Mouse (Mus musculus): ENCODE measurements around the gene Cdk15. TPM values are rescaled to one million over a fixed set of nuclear protein-coding genes. Genes with fewer than 3 reads are reported as not detected.
A peak's percentile ranks its signal among the peaks of the same experiment; 100 is the strongest.

The Cdk15 gene
- total and polyA plus RNA-seq, 2 experiments from 2014 or later: 1.3 to 1.8 TPM

- Histone ChIP-seq H3K36me3 (ENCODE audit: insufficient read depth, low read length) (no peaks in the 10 kb centered on the region), H3K27ac (no peak overlapping the region), H3K9me3 (ENCODE audit: low read length) (no peaks in the 10 kb centered on the region), H3K27me3 (ENCODE audit: insufficient read depth, low read length) (no peaks in the 10 kb centered on the region), H3K4me2 (ENCODE audit: low read depth, low read length) (no peak overlapping the region), H3K4me1 (ENCODE audit: insufficient read depth, low read length) (peaks cover 20% of the 10 kb centered on the region), H3K4me3 (ENCODE audit: low read length) (no peak overlapping the region), H3K9ac (replicated peaks; ENCODE audit: low read length) (no peak overlapping the region)
- ATAC-seq: no peak
- WGBS: 90% methylated on average over 1 of the region's 1 CpGs
- TF ChIP-seq CTCF (IDR thresholded peaks at IDR 0.05; ENCODE audit: low read depth): no peak
- DNase-seq (ENCODE audit: low spot score): no peak
Observed at GRCm38 (mm10) chr1:59336256-59336655, 79.5 kb downstream of the Cdk15 start.

DNA sequence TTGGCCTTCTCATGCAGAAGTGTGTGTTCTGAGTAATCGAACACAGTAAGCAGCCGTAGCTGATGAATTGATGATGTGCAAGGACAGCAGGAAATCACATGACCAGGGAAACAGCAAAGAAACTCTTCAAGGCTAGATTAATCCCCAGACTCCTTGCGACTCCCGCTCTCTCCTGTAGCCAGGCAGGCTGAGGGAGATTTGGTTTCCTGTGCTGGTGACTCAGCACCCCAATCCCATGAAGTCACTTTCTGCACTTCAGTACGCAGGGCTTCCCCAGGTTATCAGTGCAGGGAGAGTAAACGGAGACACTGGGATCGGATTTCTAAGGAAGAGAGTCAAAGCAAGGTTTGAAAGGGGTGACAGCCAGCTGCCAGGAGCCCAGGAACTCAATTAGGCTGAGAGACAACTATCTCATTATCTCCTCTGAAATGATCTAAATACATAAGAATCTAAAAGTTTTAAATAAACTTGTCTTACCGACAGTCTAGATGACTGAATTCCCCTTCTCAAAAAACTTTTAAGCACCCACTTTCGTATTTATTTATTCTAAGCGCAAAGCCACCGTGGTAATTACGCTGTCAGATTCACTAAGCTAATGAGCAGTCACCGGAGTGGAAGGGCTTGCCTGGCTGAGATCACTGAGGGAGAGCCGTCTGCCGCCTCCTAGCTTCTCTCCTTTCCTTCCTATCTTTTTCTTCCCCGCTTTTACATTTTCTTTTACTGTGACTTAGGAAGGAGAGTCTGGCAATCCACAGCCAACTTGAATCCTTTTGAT, 84.3 kb downstream of the Cdk15 start:
- H3K4me3 ChIP-seq (ENCODE audit: low read length): peak overlapping the region; percentile 6; the same call in 1 of the 2 replicates
- DNase-seq (ENCODE audit: low spot score) (peak; percentile 76), ATAC-seq (peak; percentile 78)
- no peak for TF ChIP-seq CTCF (IDR thresholded peaks at IDR 0.05; ENCODE audit: low read depth)
- H3K9me3 ChIP-seq (ENCODE audit: low read length): no peaks in the 10 kb centered on the region
- peak overlapping the region; percentile 54; the same call in 1 of the 2 replicates for H3K27ac ChIP-seq
- no peaks in the 10 kb centered on the region for H3K27me3 ChIP-seq (ENCODE audit: insufficient read depth, low read length)
- 0 out of 2 replicates have a peak, but pooled peaks cover 6% of the 10 kb centered on the region for H3K4me1 ChIP-seq (ENCODE audit: insufficient read depth, low read length)
- H3K4me2 ChIP-seq (ENCODE audit: low read depth, low read length): peak overlapping the region; percentile 42
- no peaks in the 10 kb centered on the region for H3K36me3 ChIP-seq (ENCODE audit: insufficient read depth, low read length)
- 6% methylated on average over 16 of the region's 16 CpGs for WGBS
- H3K9ac ChIP-seq (replicated peaks; ENCODE audit: low read length): no peak overlapping the region

- Histone ChIP-seq H3K4me1 (ENCODE audit: insufficient read depth, low read length) (0 out of 2 replicates have a peak, but pooled peaks cover 6% of the 10 kb centered on the region), H3K36me3 (ENCODE audit: insufficient read depth, low read length) (no peaks in the 10 kb centered on the region), H3K4me2 (ENCODE audit: low read depth, low read length) (no peak overlapping the region), H3K9me3 (ENCODE audit: low read length) (no peaks in the 10 kb centered on the region), H3K27me3 (ENCODE audit: insufficient read depth, low read length) (no peaks in the 10 kb centered on the region), H3K4me3 (ENCODE audit: low read length) (no peak overlapping the region), H3K27ac (no peak overlapping the region), H3K9ac (replicated peaks; ENCODE audit: low read length) (no peak overlapping the region)
- TF ChIP-seq CTCF (IDR thresholded peaks at IDR 0.05; ENCODE audit: low read depth): no peak
- no peak for DNase-seq (ENCODE audit: low spot score)
- 33% methylated on average over 3 of the region's 3 CpGs for WGBS
- ATAC-seq: no peak
Observed at GRCm38 (mm10) chr1:59341697-59342096, 85.0 kb downstream of the Cdk15 start.

GRCm38 (mm10) chr1:59342146-59342545, 85.4 kb downstream of the Cdk15 start:
- no peak for TF ChIP-seq CTCF (IDR thresholded peaks at IDR 0.05; ENCODE audit: low read depth)
- whole genome bisulfite sequencing: 50% methylated on average over 6 of the region's 6 CpGs
- H3K27ac ChIP-seq: no peak overlapping the region
- no peak overlapping the region for H3K4me3 ChIP-seq (ENCODE audit: low read length)
- no peaks in the 10 kb centered on the region for H3K9me3 ChIP-seq (ENCODE audit: low read length)
- 0 out of 2 replicates have a peak, but pooled peaks cover 6% of the 10 kb centered on the region for H3K4me1 ChIP-seq (ENCODE audit: insufficient read depth, low read length)
- DNase-seq (ENCODE audit: low spot score) (no peak), ATAC-seq (no peak)
- no peaks in the 10 kb centered on the region for H3K36me3 ChIP-seq (ENCODE audit: insufficient read depth, low read length)
- H3K9ac ChIP-seq (replicated peaks; ENCODE audit: low read length): no peak overlapping the region
- H3K27me3 ChIP-seq (ENCODE audit: insufficient read depth, low read length): no peaks in the 10 kb centered on the region
- H3K4me2 ChIP-seq (ENCODE audit: low read depth, low read length): no peak overlapping the region

- Histone ChIP-seq H3K9me3 (ENCODE audit: low read length) (no peaks in the 10 kb centered on the region), H3K4me2 (ENCODE audit: low read depth, low read length) (no peak overlapping the region), H3K36me3 (ENCODE audit: insufficient read depth, low read length) (no peaks in the 10 kb centered on the region), H3K9ac (replicated peaks; ENCODE audit: low read length) (no peak overlapping the region), H3K27ac (no peak overlapping the region), H3K4me3 (ENCODE audit: low read length) (no peak overlapping the region), H3K27me3 (ENCODE audit: insufficient read depth, low read length) (no peaks in the 10 kb centered on the region), H3K4me1 (ENCODE audit: insufficient read depth, low read length) (no peaks in the 10 kb centered on the region)
- TF ChIP-seq CTCF (IDR thresholded peaks at IDR 0.05; ENCODE audit: low read depth): no peak
- no peak for ATAC-seq
- 85% methylated on average over 4 of the region's 4 CpGs for WGBS
- DNase-seq (ENCODE audit: low spot score): no peak
Observed at GRCm38 (mm10) chr1:59352706-59353105, 96.0 kb downstream of the Cdk15 start.

- ATAC-seq: no peak
Observed at GRCm38 (mm10) chr1:59355440-59355839, 98.7 kb downstream of the Cdk15 start.

DNA sequence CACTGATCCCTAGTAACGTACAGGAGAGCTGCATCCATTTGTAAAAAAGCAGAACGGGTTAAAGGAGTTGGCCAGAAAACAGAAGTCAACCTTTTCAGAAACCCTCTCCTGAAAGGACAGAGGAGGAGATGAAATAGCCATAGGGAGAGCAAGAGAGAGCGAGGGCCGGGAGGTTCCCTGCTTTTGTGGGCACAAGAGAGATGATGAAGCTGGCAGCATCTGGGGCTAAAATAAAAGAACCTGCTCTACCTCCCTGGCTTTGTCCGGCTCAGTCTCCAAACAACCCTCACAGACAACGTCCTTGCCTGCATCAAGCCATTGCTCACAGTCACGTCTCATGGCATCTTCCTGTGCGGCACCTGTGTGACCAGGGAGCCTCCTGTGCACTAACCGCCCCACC, 102.4 kb downstream of the Cdk15 start:
- TF ChIP-seq CTCF (IDR thresholded peaks at IDR 0.05; ENCODE audit: low read depth): no peak
- Histone ChIP-seq H3K9me3 (ENCODE audit: low read length) (no peaks in the 10 kb centered on the region), H3K4me1 (ENCODE audit: insufficient read depth, low read length) (no peaks in the 10 kb centered on the region), H3K36me3 (ENCODE audit: insufficient read depth, low read length) (no peaks in the 10 kb centered on the region), H3K27me3 (ENCODE audit: insufficient read depth, low read length) (no peaks in the 10 kb centered on the region), H3K27ac (no peak overlapping the region), H3K4me3 (ENCODE audit: low read length) (no peak overlapping the region), H3K4me2 (ENCODE audit: low read depth, low read length) (no peak overlapping the region), H3K9ac (replicated peaks; ENCODE audit: low read length) (no peak overlapping the region)
- ATAC-seq (no peak), DNase-seq (ENCODE audit: low spot score) (no peak)
- 92% methylated on average over 9 of the region's 9 CpGs for WGBS

More at GRCm38 (mm10) chr1:59355440-59355839, 98.7 kb downstream of the Cdk15 start:
- Histone ChIP-seq H3K27me3 (ENCODE audit: insufficient read depth, low read length) (no peaks in the 10 kb centered on the region), H3K36me3 (ENCODE audit: insufficient read depth, low read length) (no peaks in the 10 kb centered on the region), H3K9ac (replicated peaks; ENCODE audit: low read length) (no peak overlapping the region), H3K9me3 (ENCODE audit: low read length) (no peaks in the 10 kb centered on the region), H3K4me3 (ENCODE audit: low read length) (no peak overlapping the region), H3K27ac (no peak overlapping the region), H3K4me2 (ENCODE audit: low read depth, low read length) (no peak overlapping the region), H3K4me1 (ENCODE audit: insufficient read depth, low read length) (no peaks in the 10 kb centered on the region)
- WGBS: 90% methylated on average over 9 of the region's 9 CpGs
- no peak for TF ChIP-seq CTCF (IDR thresholded peaks at IDR 0.05; ENCODE audit: low read depth)
- DNase-seq (ENCODE audit: low spot score): no peak
